Mouse (Mus musculus): ENCODE measurements around the gene Pitpnm1.

DNA sequence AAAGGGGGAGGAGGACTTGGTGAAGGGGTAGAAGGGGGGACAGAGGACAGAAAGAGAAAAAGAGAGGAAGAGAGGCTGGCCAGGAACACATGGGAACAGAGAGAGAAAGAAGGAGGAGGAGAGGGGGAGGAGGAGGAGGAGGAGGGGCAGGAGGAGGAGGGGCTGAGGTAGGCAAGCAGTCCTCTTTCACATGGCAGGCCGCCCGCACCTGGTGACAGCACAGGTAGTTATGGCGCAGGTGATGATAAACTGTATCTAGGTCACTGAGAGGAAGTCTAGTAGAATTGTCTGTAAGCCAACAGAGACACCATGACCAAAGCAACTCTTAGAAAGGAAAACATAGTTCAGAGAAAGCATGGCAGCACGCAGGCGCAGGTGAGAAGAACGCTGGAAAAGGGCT, 28.4 kb upstream of the Pitpnm1 start:
- TF ChIP-seq CTCF (IDR thresholded peaks at IDR 0.05; ENCODE audit: low read depth, low read length) (no peak), POLR2A (IDR thresholded peaks at IDR 0.05; ENCODE audit: borderline replicate concordance, low read depth, low read length) (no peak)

All from bone marrow macrophage, adult 2 months (primary cell).